Mouse (Mus musculus) cerebellum, adult 11 months (tissue): ENCODE measurements around the gene Hip1.

ENCODE experiments used
- DNase-seq: peaks from one replicate; pipeline ENCODE4 v3.0.0; 2022

Hip1 gene

GRCm38 (mm10) chr5:135531306-135531845, 13.5 kb downstream of the Hip1 start:
- peak; percentile 23 for DNase-seq

GRCm38 (mm10) chr5:135529964-135530363, 15.0 kb downstream of the Hip1 start:
- no peak for DNase-seq

- DNase-seq = no peak
These were observed 15.6 kb downstream of the Hip1 start for GRCm38 (mm10) chr5:135529310-135529709.

- no peak for DNase-seq
These were observed 16.9 kb downstream of the Hip1 start for GRCm38 (mm10) chr5:135527986-135528385.

- no peak for DNase-seq
These were observed 20.0 kb downstream of the Hip1 start for GRCm38 (mm10) chr5:135524660-135525560.

- DNase-seq = no peak
These were observed 20.8 kb downstream of the Hip1 start for GRCm38 (mm10) chr5:135524087-135524486.

GRCm38 (mm10) chr5:135522111-135522722, 22.7 kb downstream of the Hip1 start:
- no peak for DNase-seq

GRCm38 (mm10) chr5:135517348-135517883, 27.5 kb downstream of the Hip1 start:
- no peak for DNase-seq

- no peak for DNase-seq
These were observed 31.8 kb downstream of the Hip1 start for GRCm38 (mm10) chr5:135513131-135513530.

GRCm38 (mm10) chr5:135511105-135511504, 33.8 kb downstream of the Hip1 start:
- DNase-seq = no peak

GRCm38 (mm10) chr5:135508284-135508683, 36.6 kb downstream of the Hip1 start:
- DNase-seq = no peak

- no peak for DNase-seq
These were observed 37.2 kb downstream of the Hip1 start for GRCm38 (mm10) chr5:135507561-135508273.

- no peak for DNase-seq
These were observed 39.5 kb downstream of the Hip1 start for GRCm38 (mm10) chr5:135505442-135505841.

- no peak for DNase-seq
These were observed 42.0 kb downstream of the Hip1 start for GRCm38 (mm10) chr5:135502931-135503330.

GRCm38 (mm10) chr5:135502027-135502426, 42.9 kb downstream of the Hip1 start:
- no peak for DNase-seq

GRCm38 (mm10) chr5:135498914-135499313, 46.0 kb downstream of the Hip1 start:
- DNase-seq = no peak

GRCm38 (mm10) chr5:135497347-135497955, 47.5 kb downstream of the Hip1 start:
- DNase-seq = no peak

GRCm38 (mm10) chr5:135496489-135496888, 48.4 kb downstream of the Hip1 start:
- no peak for DNase-seq

GRCm38 (mm10) chr5:135495471-135495870, 49.4 kb downstream of the Hip1 start:
- no peak for DNase-seq

- DNase-seq = no peak
These were observed 50.6 kb downstream of the Hip1 start for GRCm38 (mm10) chr5:135494183-135494910.

- no peak for DNase-seq
These were observed 51.8 kb downstream of the Hip1 start for GRCm38 (mm10) chr5:135493095-135493494.

GRCm38 (mm10) chr5:135492126-135492525, 52.8 kb downstream of the Hip1 start:
- no peak for DNase-seq
